Mouse (Mus musculus) natural killer cell, adult 2 months (primary cell): ENCODE measurements at regions not wholly inside any gene's neighbourhood (a gene's known extent, or its start where the extent isn't known, plus 50 kb on each side); places are given as distances from the start of the nearest gene placed in this dataset.
"Not testable (repeated sequence)": the region's sequence is repeated elsewhere in the genome, so short reads cannot be mapped to it uniquely, and the experiment has no call there.

ENCODE experiments used
- DNase-seq, 2 experiments: peaks; one replicate each; pipeline ENCODE4 v3.0.0; 2022; ENCODE audit warnings: low spot score in 2 of 2

DNA sequence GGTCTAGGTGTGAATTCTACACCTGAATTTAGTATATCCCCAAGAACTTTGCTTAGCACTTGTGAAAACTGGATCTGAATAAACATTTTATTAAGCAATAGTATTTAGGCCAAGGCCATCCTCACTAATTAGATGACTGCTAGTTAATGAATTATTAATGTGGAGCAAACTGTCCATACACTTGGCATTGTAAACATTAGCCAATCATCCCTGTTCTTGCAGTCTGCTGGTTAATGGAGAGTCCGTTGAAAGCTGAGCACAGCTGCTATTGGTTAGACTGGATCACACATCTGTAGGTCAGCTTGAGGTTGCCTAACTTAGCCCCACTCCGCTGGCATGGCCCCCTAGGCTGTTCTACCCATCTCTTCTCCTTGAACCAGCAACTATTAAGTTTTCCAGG is 826.2 kb upstream of the 4930452B06Rik start:
- no peak for DNase-seq

DNA sequence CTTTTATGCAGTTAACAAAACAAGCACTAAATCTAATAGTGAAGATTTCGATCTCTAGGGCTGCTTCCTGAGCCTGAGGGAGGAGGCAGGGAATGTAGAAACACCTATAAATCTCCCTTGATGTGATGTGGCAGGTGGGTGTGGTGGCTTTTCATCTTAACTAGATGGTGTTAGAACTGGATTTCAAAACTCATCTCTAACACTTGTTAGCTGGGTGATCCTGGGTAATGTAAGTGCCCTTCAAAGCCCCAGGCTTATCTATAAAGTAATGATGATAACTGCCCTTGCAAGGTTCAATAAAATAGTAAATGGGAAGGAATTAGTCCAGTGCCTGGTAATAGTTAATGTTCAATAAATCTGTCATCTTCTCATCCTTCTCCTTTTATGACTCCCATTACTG is 822.5 kb upstream of the 4930452B06Rik start:
- DNase-seq: no peak

DNA sequence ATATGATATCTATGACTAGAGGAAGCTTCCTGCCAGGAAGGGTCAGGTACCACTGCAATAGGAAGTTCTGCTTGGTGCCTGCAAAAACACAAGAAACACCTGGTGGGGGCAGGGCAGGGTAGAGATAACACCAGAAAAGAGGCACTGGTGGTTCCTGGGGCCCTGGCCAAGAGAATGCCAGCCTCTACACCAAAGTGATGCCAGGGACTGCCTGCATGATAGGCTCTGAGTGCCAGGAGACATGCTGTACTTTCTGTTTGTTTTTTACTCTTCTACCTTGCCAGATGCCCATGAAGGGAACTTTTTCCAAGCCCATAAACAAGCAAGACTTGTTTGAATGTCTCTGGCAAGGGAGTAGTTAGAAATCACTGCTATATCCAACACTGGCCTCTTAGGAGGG is 812.9 kb upstream of the 4930452B06Rik start:
- DNase-seq: no peak

DNA sequence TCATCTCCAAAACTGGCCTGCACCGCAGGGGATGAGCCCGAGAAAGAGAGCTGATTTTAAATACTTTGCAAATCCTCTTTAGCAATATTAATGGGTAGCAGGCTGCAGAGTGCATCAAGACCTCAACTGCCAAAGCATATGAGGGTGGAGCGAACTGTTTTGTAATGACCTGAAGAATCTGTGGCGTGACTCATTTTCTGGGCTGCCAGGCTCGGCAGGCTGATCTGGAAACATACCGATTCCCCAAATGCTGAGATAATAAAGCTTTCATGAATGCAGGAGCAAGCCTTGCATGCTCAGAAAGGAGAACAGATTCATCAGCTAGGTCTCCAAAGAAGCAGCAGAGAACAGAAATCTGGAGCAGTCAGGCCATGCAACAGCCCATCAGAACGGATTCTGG is 809.1 kb upstream of the 4930452B06Rik start:
- DNase-seq: no peak

DNA sequence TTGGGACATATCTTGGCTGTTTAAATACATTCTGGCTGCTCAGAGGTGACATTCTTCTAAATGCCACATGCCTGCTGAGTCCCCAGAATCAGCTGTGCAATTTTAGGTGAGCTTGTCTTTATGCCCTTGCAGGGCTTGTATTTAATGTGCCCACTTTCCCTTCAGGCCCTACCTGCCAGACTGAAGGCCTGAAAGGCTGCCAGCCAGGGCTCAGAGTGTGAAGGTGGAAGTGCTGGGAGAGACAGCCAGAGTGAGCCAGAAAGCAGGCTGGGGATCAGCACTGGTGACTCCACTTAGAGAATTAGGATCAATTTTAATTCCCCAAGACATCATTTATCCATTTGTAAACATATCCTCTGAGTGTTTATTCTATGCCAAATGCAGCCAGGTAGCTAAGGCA is 803.6 kb upstream of the 4930452B06Rik start:
- DNase-seq: no peak

DNA sequence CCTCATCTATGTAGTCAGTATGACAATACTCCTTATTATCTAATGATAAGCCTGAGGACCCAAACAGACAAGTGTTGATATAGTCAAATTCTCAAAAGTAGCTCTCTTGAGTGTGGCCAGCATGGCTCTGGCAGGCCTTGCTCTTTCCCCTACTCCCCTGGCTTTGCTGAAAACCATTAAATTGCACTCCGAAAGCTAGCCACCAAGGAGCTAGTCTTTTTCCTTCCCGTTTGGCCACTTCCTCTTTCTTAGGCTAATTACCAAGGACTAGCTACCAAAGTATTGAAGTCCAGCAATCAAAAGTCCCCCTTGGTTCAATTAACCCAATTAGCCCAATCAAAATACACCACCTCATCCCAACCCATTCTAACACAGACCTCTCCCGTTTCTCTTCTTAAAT is 802.6 kb upstream of the 4930452B06Rik start:
- no peak for DNase-seq

DNA sequence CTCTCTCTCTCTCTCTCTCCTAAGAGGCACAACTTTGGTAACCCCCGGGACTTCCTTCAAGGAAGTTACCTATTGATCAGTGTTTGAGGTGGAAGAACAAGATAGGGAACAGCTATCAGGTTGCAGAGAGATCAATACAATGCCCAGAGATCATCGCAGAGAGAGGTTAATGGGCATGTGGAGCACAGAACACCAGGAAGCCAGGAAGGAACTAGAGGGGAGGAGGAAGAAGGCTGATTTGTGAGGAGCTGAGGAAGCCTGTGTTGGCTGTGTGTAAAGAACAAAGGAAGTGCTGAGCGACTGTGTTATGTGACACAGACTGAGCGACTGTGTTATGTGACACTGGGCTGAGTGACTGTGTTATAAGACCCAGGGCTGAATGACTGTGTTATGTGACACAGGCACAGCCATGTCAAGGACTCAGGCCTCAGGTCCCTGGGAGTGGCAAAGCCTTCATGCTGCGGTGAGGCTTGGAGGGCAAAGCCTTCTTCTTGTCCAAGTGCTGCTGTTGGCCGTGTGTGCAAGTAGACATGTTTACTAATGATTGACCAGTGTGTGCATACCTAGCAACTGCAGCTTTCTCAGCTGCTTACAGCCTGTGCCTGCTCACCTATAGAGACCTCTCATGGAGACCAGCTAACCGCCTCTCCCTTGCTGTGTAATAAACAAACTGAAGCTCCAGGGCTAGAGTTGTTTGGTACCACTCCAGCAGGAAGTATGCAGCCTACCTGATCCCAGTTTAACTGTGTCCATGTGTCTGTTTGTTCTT is 801.8 kb upstream of the 4930452B06Rik start:
- DNase-seq: no peak

DNA sequence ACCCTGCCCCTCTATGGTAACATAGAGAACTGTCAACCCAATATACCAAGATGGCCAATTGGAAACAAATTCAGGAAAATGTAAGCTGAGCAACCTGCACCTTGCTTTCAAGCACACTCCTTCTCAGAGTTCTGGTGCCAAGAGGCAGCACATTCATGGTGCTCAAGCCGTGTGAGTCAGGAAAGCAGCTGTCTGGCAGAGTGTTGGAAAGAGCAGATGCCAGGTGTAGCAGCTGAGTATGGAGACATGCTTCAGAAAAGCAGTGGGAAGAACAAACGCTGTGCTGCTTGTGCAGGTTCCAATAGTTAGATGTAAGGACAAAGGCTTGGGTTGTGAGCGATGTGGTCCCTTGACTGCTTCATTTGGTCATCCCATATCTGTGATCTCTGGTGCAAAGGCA is 794.0 kb upstream of the 4930452B06Rik start:
- no peak for DNase-seq

DNA sequence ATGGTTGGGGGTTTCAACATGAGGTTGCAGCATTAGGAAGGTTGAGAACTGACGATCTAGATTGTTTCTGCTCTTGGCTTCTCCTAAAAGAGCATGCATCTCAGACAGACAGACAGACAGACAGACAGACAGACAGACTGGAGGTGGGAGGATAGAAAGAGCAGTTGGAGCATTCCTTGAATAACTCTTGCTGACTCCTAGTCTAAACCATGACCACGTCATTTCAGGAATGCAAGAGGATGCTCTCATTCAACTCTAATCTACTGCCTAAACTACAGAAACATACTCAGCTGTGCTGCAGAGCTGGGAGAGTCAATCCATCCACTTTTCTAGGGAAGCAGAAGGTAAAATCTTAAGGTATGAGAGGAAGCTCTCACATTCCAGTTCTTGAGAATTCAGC is 792.8 kb upstream of the 4930452B06Rik start:
- no peak for DNase-seq

DNA sequence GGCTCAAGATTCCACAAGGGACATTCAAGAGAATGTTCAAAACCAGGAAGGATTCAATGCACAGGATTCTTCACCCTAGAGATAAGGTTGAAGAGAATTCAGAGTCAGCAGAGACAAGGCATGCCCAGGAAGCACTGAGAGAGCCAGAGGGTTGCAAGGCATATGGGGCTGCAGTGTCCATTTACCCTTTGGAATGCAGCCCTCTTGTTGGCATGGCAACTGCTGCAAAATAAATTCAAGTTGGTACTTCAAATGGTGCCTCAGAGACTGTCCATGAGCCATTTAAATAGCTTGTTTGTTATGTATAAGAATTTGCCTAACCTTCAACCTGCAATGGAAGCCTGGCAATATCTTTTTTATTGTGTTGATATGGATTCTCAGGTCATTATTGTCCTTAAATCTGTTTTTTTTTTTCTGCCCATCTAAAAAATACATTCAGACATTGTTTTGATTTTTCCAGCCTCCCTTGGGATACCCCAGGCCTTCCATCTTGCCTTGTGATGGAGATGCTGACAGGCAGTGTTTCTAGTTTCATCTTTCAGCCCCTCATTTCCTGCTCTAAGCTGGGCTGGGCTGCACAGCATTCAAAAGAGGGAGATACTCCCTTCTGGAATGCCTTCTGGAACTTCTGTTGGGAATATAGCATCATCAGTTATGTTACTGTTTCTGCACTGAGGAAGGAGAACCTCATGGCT is 791.9 kb upstream of the 4930452B06Rik start:
- DNase-seq: no peak

DNA sequence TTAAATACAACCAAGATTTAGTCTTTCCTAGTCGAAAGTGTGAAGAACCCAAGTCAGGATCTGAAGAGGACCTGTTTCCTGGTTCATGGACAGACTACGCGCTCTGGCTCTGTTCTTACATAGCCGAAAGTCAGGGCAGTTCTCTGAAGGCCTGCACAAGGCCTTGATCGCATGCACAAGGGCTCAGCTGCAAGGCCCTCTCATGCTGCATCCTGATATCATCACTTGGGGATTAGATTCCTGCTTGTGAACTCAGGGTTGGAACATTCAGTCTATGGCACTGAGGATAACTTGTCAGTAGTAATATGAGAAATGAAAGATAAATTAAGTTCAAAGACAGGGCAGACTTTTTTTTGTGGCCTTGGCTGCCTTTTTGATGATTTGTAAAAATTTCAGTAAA is 789.9 kb upstream of the 4930452B06Rik start:
- no peak for DNase-seq

DNA sequence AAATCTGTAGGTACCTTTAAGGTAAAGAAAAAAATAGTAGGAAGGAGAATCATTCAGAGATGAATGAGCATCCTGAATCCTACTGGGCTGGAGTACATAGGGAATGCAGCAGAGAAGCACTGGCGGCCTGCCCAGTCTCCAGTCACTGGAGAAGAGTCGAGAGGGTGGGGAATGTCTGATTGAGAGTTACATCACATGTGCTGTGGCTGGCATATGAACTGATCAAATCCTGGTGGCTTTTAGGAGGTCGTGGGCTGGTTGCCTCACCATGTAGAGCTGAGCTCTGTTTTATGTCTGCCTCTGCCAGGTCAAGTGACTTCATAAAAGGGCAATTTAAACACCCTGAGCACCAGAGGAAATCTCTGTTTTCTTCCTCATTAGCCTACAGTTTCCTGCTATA is 783.9 kb upstream of the 4930452B06Rik start:
- DNase-seq: no peak

DNA sequence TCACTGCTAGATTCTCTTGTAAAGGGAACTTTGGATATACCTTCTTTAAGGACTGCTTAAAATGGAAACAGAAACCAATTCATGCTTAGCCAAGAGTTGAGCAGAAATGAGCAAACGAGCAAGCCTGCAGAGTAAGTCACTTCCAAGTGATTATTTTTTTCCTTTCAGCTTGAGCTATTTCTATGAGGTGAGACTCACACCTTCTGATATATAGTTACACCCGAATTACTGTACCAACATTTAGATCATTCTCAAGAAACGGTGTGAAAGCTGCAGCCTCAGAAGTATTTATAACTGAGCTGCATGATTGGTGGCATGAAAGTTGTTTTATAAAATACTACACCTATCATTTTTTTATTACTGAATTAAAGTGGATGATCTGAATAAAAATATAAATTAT is 771.9 kb upstream of the 4930452B06Rik start:
- no peak for DNase-seq

DNA sequence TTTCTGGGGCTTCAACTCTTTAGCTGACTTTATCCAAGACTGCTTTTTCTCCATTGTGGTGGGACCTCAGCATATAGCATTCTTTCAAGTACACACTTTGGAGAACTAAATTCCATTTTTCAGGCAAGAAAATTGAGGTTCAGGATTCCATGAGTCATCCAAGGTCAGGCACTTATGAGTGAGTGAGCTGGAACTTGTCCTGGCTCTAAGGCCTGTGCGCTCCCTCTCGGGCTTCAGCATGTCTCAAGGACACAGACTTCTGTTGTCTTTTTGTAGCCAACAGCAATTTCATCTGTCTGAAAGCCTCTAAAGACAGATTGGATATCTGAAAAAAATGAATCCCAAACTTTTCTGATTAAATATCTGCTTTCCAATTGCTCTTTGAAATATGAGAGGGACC is 769.1 kb upstream of the 4930452B06Rik start:
- no peak for DNase-seq

DNA sequence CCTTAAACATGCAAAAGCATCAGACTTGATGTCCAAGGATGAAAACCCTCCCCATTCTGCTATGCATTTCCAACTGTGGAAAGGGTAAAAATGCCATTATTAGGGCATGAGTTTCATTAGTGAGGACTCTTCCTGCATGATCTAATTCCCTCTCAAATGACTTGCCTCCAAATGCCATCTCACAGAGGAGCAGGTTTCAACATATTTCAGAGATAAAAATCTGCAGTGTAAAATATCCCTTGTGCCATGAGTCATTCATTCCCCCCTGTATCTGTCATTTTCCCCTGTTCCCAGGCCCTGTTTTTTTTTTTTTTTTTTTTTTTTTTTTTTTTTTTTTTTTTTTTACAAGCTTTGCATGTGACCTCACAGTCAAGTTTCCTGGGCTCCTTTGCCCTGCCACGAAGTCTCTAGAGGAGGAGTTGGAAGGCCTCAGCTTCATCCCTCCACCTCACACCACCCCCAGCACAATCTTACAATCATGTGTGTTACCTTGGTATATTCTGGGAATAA is 767.1 kb upstream of the 4930452B06Rik start:
- DNase-seq: no peak

DNA sequence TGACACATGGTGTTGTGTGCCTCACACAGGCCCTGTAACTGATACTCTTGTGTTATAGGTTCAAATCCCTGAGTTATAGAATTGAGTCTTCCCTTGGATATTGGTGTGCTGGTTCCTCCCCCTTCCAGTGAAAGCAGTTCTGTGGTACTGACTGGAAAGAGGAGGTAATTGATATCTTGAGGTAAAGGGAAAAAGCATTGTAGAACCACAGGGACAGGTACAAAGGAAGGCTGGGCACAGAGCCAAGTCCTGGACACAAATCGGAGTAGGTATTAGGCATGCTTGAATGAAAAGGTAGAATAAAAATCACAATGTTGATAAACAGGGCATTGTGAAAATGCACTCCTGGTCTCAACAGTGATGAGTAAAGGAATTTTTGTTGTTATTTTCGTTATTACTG is 765.8 kb upstream of the 4930452B06Rik start:
- DNase-seq: no peak

DNA sequence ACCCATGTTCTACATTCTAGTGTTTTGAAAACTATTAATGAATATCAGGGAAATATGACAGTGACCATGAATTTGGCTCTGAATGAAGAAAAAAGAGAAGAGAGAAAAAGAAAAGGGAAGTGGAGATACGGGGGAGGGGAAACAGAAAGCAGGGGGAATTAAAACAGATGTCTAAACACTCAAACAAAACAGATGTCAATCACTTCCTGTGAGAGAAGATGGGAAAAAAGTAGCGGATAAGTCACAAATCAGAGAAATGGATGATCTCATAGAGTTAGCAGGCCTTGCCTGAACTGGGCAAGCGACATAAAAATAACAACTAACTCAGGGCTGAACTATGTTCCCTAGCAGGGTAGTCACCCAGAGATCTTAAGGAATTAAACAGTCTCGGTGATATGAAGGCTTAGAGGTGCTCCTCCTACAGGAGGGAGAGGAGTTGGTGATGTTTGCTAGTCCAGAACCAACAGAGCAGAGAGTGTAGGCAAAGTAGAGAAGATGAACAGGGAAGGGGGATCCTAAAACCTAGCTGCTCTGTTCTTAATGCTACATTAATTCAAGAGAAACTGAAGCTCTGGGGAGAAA is 745.9 kb upstream of the 4930452B06Rik start:
- no peak for DNase-seq

DNA sequence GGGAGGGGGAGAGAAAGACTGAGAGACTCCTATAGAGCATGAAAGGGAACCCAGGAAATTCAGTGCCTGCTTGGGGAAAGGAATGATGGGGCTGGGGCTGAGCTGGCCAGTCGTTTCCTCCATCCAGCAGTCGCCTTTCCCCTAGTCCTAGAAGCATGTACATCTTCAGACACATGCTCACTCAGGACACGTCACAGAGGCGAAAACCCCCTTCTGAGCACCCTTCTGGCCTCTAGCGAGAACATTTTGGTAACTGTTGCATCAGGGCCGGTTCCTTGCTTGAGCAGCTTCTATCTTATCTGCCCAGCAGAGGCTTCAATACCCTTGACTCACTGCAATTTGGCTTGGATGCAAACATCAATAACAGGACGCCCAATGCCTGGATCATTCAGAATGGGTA is 737.6 kb upstream of the 4930452B06Rik start:
- no peak for DNase-seq

DNA sequence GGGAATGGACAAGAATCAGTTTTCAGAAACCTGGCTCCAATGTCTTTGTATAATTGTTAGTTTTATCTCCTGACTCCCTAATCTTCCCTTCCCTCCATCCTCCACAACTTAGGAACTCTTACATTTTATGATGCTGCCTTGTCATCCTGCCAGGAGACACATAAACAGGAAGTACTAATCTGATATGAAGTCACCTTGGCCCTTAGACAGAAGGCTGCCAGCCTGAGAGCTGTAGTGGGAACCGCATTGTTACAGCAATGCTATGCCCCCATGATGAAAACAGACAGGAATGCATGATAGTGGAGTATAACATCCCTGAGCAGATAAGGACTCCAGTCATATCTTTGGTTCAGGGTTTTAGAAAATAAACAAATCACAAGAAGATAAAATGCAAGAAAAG is 734.8 kb upstream of the 4930452B06Rik start:
- DNase-seq: no peak

DNA sequence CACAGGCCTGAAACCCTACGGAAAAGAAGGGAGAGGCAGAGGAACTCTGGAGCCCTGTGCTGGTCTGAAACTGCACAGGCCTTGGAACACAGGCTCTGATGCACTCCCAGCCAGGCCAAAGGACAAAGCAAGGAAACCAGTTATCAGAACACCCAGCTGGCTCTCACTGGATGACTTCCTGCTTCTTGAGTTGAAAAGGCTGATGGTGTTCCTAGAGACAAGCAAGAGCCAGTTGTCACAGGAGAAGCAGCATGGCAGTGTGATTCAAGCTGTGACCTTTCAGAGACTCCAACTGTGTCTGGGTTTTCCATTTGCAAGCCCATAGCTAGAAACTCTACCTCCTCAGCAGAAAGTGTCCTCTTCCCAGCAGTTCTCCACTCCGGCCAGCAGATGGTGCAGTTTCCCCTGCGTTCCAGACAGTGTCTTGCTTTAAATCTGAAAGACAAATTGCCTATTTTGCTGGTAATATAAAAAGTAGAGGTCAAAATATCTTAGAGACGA is 727.3 kb upstream of the 4930452B06Rik start:
- DNase-seq: peak in 1 of 2 experiments; percentile 13

DNA sequence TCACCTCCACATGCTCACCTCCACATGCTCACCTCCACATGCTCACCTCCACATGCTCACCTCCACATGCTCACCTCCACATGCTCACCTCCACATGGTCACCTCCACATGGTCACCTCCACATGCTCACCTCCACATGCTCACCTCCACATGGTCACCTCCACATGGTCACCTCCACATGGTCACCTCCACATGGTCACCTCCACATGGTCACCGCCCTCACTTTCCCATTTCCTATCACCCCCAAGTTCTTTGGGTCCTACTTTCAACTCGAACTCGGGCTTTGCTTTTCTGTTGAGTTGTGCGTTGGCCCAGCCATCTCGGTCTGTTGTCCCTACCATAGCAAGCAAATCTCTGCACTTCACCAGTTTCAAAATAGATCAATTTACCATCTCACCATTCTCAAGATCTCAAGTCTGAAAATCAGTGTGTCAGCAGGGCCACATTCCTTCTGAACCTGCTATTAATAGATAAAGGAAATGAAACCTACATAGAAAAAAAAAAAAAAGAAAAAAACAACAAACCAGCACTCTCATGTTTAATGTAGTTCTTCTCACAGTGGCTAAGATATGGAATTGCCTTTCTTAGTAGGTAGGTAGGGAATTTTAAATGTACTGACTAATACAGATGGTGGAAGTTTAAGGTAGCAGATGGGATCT is 724.0 kb upstream of the 4930452B06Rik start:
- not testable (repeated sequence) for DNase-seq

DNA sequence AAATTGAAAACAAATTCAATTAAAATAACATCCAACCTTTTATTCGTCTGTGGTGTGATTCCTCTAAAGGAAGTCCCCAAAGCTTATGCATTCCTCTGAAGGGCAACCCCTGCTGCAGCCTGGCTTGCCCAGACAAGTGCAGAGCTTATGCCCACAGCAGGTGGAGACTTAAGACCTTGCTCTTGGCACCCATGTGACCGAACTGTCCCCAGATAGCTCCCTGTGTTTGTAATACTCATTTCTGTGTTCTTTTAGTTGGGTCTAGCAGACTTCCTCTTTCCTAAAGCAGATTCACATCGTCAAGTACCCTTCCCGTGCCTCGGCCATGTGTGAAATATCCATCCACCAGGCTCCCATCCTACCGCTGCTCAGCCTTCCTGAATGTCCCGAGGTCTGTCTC is 723.1 kb upstream of the 4930452B06Rik start:
- DNase-seq: no peak
